In genomic region chr9:27106081-27106480, GRCm38 (mm10) we compare ENCODE assay signal across 8 mouse cellular contexts. TPM values are rescaled to one million over a fixed set of nuclear protein-coding genes. Genes with fewer than 3 reads are reported as not detected.
DNase-seq lines count a peak whose midpoint lies in the region; ATAC-seq and TF ChIP-seq lines count a peak whose summit lies in the region.

No protein-coding gene starts in this region.

- no peak overlapping the region for H3K9ac ChIP-seq in neural tube, embryonic 12.5 days

- peaks cover 9% of the 10 kb centered on the region for H3K4me1 ChIP-seq in G1E (ENCODE audit: insufficient read depth, low read depth, low read length)
- H3K4me1 ChIP-seq in neural tube, embryonic 12.5 days, result peaks cover 18% of the 10 kb centered on the region; the same call in 1 of the 2 replicates

- H3K9me3 ChIP-seq in G1E (replicated peaks), result no peaks in the 10 kb centered on the region
- no peaks in the 10 kb centered on the region for H3K9me3 ChIP-seq in neural tube, embryonic 12.5 days

- peak; percentile 71 for DNase-seq in layer of hippocampus, adult 11-12 months (ENCODE audit: low spot score)
- no peak for DNase-seq in layer of hippocampus, adult 9-11 months
- DNase-seq in G1E (ENCODE audit: low spot score), result no peak
- peak; percentile 24 for DNase-seq in c-Kit-positive CD71-positive TER-119-negative erythroid progenitor cells, embryonic 14.5 days (ENCODE audit: low read depth)
- peak; percentile 57 for DNase-seq in forelimb bud, embryonic 11.5 days (ENCODE audit: low read depth, low spot score)
- DNase-seq in layer of hippocampus, postnatal 14 days (ENCODE audit: low spot score in 2 of 2), result peak; percentile 50 to 65
- no peak for DNase-seq in T-cell, adult 2 months (ENCODE audit: low spot score)

- H3K27ac ChIP-seq in neural tube, embryonic 12.5 days, result no peak overlapping the region

- no peak overlapping the region for H3K4me3 ChIP-seq in G1E (ENCODE audit: low read depth, low read length)
- H3K4me3 ChIP-seq in neural tube, embryonic 12.5 days, result no peak overlapping the region

- WGBS in neural tube, embryonic 12.5 days, result 56% methylated on average over 1 of the region's 1 CpGs

- peak; percentile 61 for TF ChIP-seq CTCF in G1E (IDR thresholded peaks at IDR 0.05; ENCODE audit: low read depth, low read length)

- peaks cover 6% of the 10 kb centered on the region for H3K27me3 ChIP-seq in G1E (ENCODE audit: insufficient read depth, low read length)
- no peaks in the 10 kb centered on the region for H3K27me3 ChIP-seq in neural tube, embryonic 12.5 days (replicated peaks)

- no peak overlapping the region for H3K4me2 ChIP-seq in neural tube, embryonic 12.5 days (replicated peaks)

- peaks cover 4% of the 10 kb centered on the region for H3K36me3 ChIP-seq in G1E (replicated peaks)
- H3K36me3 ChIP-seq in neural tube, embryonic 12.5 days, result peaks cover 48% of the 10 kb centered on the region

- 0 out of 2 replicates have a peak, but pooled peaks have one; percentile 24 for ATAC-seq in G1E (ENCODE audit: extremely low read depth, insufficient number of reproducible peaks, low FRiP score, poor library complexity, severe bottlenecking)
- peak; percentile 13; the same call in 1 of the 2 replicates for ATAC-seq in neural tube, embryonic 12.5 days (ENCODE audit: low FRiP score, low read depth)

RNA-seq across cellular contexts. Expression of gene Jam3, which starts 49.1 kb away (rescaled TPM):
- total RNA-seq in G1E (2014; fragmentation: Nextera tagmentation) (not detected in 2 replicates), G1E (2017) (not detected in 2 replicates)
- not detected in 2 replicates for polyA plus RNA-seq in G1E (2012)
- total RNA-seq in layer of hippocampus, postnatal 14 days (2021), result 10 to 100 TPM; 30.1 to 31.3 TPM
- 114 and 128 TPM in 2 replicates for polyA plus RNA-seq in neural tube, embryonic 12.5 days (2016; fragmentation: Nextera tagmentation; extraction: Ambion mirVana)

Comparison
In these comparisons a context has a peak if more than half of its experiments do, and no peak if none do; other contexts are left out.
1. DNase-seq: peak in layer of hippocampus, adult 11-12 months (single experiment), c-Kit-positive CD71-positive TER-119-negative erythroid progenitor cells, embryonic 14.5 days (single experiment), forelimb bud, embryonic 11.5 days (single experiment) and layer of hippocampus, postnatal 14 days (2 of 2); none in layer of hippocampus, adult 9-11 months (single experiment), G1E (single experiment) and T-cell, adult 2 months (single experiment).
2. RNA of gene Jam3, which starts 49.1 kb away (total RNA-seq): 30.1 to 31.3 TPM in layer of hippocampus, postnatal 14 days; not detected in G1E; every median in the first group is over 10 times any median in the second.